Mouse (Mus musculus) ovary, postnatal 10 days (tissue): ENCODE results near the gene Trnt1.

Experiments used
- DNase-seq: peaks from one replicate; pipeline ENCODE4 v3.0.0; 2022; ENCODE audit warnings: low spot score

Trnt1 gene

GRCm38 (mm10) chr6:106768640-106769289 is at the start of gene Trnt1:
Trnt1 (plus strand) TSS chr6:106769120.
- peak; percentile 83 for DNase-seq

- no peak for DNase-seq
These were observed 43.3 kb upstream of the Trnt1 start for GRCm38 (mm10) chr6:106725642-106726041.

GRCm38 (mm10) chr6:106726078-106726477 is 42.8 kb upstream of the Trnt1 start:
- no peak for DNase-seq

- DNase-seq, result no peak
These were observed 41.2 kb upstream of the Trnt1 start for GRCm38 (mm10) chr6:106727703-106728102.

GRCm38 (mm10) chr6:106729682-106730314 is 39.1 kb upstream of the Trnt1 start:
- DNase-seq, result no peak

GRCm38 (mm10) chr6:106732563-106732962 is 36.4 kb upstream of the Trnt1 start:
- DNase-seq, result no peak

- DNase-seq, result no peak
These were observed 30.7 kb upstream of the Trnt1 start for GRCm38 (mm10) chr6:106738229-106738628.

GRCm38 (mm10) chr6:106740244-106740825 is 28.6 kb upstream of the Trnt1 start:
- DNase-seq, result no peak

GRCm38 (mm10) chr6:106743556-106744233 is 25.2 kb upstream of the Trnt1 start:
- DNase-seq, result no peak

- no peak for DNase-seq
These were observed 23.1 kb upstream of the Trnt1 start for GRCm38 (mm10) chr6:106745673-106746394.

- no peak for DNase-seq
These were observed 21.7 kb upstream of the Trnt1 start for GRCm38 (mm10) chr6:106747251-106747650.

- DNase-seq, result no peak
These were observed 21.1 kb upstream of the Trnt1 start for GRCm38 (mm10) chr6:106747804-106748203.

GRCm38 (mm10) chr6:106748887-106749388 is 20.0 kb upstream of the Trnt1 start, which contains the start of gene Il5ra:
Il5ra (minus strand) TSS chr6:106749037.
- no peak for DNase-seq

- no peak for DNase-seq
These were observed 18.6 kb upstream of the Trnt1 start for GRCm38 (mm10) chr6:106750291-106750690.

- DNase-seq, result no peak
These were observed 10.6 kb upstream of the Trnt1 start for GRCm38 (mm10) chr6:106758299-106758698.

GRCm38 (mm10) chr6:106760473-106761218 is 8.3 kb upstream of the Trnt1 start:
- DNase-seq, result no peak

GRCm38 (mm10) chr6:106761486-106761885 is 7.4 kb upstream of the Trnt1 start:
- no peak for DNase-seq

GRCm38 (mm10) chr6:106765892-106766291 is 3.0 kb upstream of the Trnt1 start:
- no peak for DNase-seq

GRCm38 (mm10) chr6:106766774-106767173 is 2.1 kb upstream of the Trnt1 start:
- DNase-seq, result no peak

- DNase-seq, result no peak
These were observed 458 bp downstream of the Trnt1 start for GRCm38 (mm10) chr6:106769290-106769866.

GRCm38 (mm10) chr6:106770046-106770445 is 1.1 kb downstream of the Trnt1 start:
- no peak for DNase-seq
